Mouse (Mus musculus) liver, postnatal 0 days (tissue): ENCODE measurements around the gene En1.

Experiments used
- CTCF ChIP-seq: sonication (generic); IDR thresholded peaks from 2 replicates; pipeline ENCODE4 v1.5.1; 2016; ENCODE audit warnings: antibody characterized with exemption, low read depth
- EP300 ChIP-seq: IDR thresholded peaks from 2 replicates; pipeline ENCODE4 v1.6.1; 2016; ENCODE audit warnings: antibody characterized with exemption, low read depth, mild to moderate bottlenecking

DNA sequence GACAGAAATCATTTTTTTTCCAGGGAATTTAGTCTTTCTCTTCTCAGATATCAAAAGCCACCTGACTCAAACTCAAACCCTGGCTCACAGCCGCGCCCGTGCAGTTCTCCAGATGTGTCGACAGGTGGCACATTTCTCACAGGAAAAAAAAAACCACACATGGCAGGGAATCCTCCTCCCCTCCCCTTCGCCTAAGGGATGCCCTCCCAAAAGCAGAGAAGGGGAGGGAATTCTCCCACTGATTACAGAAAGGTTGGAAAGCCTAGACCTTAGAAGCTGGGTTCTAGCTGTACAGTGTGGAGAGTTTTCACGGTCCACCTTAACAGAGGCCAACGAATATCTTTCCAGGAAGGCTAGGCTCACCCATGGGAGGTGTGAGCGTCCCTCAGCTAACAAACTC, 7.6 kb upstream of the En1 start:
- TF ChIP-seq CTCF (peak; percentile 58), EP300 (no peak)
